Mouse (Mus musculus) liver, adult 2 months (tissue): ENCODE results near the gene Mtg1.
A peak's percentile ranks its signal among the peaks of the same experiment; 100 is the strongest.

ENCODE experiments used
- CTCF ChIP-seq: fragments of 200-500 bp; IDR thresholded peaks from 2 replicates; pipeline ENCODE4 v1.5.1; 2011; ENCODE audit warnings: low read depth, low read length, control low read depth
- POLR2A ChIP-seq: fragments of 200-500 bp; IDR thresholded peaks from 2 replicates; pipeline ENCODE4 v1.6.1; 2011; ENCODE audit warnings: low read length, control low read depth; ENCODE audit not compliant: insufficient read depth; ENCODE audit errors: extremely low read depth

DNA sequence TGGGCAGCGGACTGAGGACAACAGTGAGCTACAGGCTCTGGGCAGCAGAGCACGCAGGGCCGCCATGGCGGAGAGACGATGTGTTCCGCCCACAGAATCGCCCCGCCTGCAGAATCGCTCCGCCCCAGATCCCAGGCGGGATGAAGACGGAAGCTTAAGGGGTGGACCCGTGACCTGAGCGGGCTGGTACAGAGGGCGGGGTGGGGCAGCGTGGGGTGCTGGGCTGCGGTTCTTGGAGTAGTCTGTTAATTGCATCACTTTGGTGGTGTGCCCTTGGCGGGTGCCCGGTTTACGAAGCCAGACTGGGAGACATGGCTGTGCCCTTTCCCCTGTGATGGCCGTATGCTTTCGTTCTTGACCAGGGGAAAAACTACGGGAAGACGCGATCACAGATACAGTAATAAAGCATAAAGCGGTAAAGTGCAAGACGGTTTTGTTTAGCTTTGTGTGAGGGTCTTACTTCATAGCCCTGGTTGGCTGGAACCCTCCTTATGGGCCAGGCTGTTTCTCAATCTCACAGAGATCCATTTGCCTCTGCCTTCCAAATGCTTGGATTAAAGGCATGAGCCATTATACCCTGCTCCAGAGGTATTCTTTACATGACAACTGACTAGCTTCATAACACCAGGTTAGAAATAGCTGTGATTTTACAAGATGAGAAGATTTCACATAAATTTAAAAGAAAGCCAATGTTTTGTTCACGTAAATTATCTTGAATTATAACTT is 20.9 kb upstream of the Mtg1 start, which contains the start of gene Echs1:
- TF ChIP-seq POLR2A (peak; percentile 92), CTCF (no peak)
